Mouse (Mus musculus): ENCODE results near the gene Exoc8.
A peak's percentile ranks its signal among the peaks of the same experiment; 100 is the strongest.

Exoc8 gene

DNA sequence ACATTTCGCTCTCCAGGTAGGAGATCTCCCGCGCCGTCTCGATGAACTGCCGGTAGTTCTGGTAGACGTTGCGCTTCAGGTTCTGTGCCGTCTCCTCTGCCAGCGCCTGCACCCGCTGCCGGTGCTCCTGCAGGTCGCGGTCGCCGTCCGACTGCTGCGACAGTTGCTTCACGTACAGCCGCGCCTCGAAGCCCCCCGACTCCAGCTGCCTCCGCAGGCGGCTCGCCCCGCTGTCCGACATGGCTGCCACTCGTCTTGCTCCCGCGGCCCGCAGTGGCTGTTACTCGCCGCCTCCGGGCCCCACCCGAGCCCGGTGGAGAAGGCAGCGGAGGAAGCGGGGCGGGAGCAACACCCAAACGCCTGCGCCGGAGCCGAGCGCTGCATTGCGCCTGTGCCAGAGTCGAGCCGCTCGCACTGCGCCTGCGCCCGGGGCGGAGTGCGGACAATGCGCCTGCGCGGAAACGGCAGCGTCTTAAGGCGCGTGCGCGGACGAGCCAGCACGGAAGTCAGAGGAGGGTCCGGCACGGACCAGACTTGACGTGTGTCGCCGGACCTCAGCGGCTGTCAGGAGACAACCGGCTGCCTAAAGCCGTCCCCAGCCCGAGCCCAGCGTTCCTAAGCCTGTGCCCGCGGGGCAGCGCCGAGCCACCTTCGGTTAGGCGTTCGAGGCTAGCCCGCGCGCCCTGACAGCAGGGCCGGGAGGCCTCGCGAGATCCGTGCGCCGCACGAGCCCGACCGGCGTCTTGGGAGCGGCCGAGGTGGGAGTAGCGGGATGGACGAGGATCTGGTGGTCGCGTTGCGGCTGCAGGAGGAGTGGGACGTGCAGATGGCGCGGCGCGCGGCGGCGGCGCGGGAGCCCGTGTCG, at the start of gene Exoc8, which contains the start of gene Sprtn:
TSS of gene Exoc8 (minus strand) at position 320 of the 865 bp plus-strand sequence.
TSS of gene Sprtn (plus strand) at position 501 of the 865 bp plus-strand sequence.
- H3K4me1 ChIP-seq (replicated peaks; ENCODE audit: low read depth, low read length): peaks cover 43% of the 10 kb centered on the region
- H3K36me3 ChIP-seq (ENCODE audit: insufficient read depth, low read length): peaks cover 78% of the 10 kb centered on the region
- no peaks in the 10 kb centered on the region for H3K27me3 ChIP-seq (ENCODE audit: insufficient read depth, low read length)
- TF ChIP-seq NANOG (IDR thresholded peaks at IDR 0.05; ENCODE audit: borderline replicate concordance, low read length) (no peak), POU5F1 (IDR thresholded peaks at IDR 0.05; ENCODE audit: borderline replicate concordance, low read length) (no peak), CTCF (conservative IDR thresholded peaks at IDR 0.05; ENCODE audit: low read length) (no peak)
- peak within 1 kb of the TSS; percentile 94 for H3K4me3 ChIP-seq (replicated peaks; ENCODE audit: low read length)
- no peaks in the 10 kb centered on the region for H3K9me3 ChIP-seq (ENCODE audit: low read length)

DNA sequence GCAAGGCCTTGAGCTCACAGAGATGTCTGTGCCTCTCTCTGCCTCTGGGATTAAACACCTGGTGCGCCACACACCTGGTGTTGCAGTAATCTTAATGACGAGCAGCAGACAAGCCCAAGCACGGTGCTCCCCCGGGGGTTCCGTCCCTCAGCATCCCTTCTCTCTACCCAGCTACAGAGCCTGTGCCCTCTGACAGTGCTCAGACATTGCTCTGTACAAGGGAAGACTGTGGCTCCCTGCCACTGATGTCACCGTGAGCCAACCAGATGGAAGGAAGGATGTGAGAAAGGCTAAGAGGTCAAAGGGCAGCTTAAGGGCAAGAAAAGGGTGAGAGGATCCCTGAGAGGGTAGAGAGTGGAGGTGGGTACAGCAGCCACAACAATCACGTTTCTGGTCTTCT, 46.9 kb upstream of the Exoc8 start:
- Histone ChIP-seq H3K27me3 (ENCODE audit: insufficient read depth, low read length) (peaks cover 24% of the 10 kb centered on the region), H3K4me1 (replicated peaks; ENCODE audit: low read depth, low read length) (peaks cover 44% of the 10 kb centered on the region), H3K36me3 (ENCODE audit: insufficient read depth, low read length) (peaks cover 44% of the 10 kb centered on the region), H3K9me3 (ENCODE audit: low read length) (no peaks in the 10 kb centered on the region), H3K4me3 (replicated peaks; ENCODE audit: low read length) (no peak overlapping the region)
- TF ChIP-seq CTCF (conservative IDR thresholded peaks at IDR 0.05; ENCODE audit: low read length) (no peak), POU5F1 (IDR thresholded peaks at IDR 0.05; ENCODE audit: borderline replicate concordance, low read length) (no peak), NANOG (IDR thresholded peaks at IDR 0.05; ENCODE audit: borderline replicate concordance, low read length) (no peak)

DNA sequence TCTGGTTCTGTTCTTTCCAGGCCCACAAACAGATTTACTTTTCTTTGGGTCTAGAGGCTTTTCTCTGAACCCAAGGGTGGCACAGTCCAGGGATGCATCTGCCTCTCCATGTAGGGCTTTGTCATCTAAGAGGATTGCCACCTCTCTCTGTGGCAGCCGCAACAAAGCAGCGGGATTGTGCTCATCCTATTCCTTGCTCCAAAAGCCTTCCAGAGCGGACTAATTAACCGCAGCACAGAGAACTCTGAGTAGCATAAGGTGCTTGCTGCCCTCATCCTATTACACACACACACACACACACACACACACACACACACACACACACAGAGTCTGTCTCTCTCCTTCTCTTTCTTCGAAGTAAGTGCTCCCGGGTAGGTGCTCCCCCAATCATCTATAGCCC, 46.3 kb upstream of the Exoc8 start:
- Histone ChIP-seq H3K4me1 (replicated peaks; ENCODE audit: low read depth, low read length) (peaks cover 45% of the 10 kb centered on the region), H3K4me3 (replicated peaks; ENCODE audit: low read length) (no peak overlapping the region), H3K36me3 (ENCODE audit: insufficient read depth, low read length) (peaks cover 50% of the 10 kb centered on the region), H3K9me3 (ENCODE audit: low read length) (no peaks in the 10 kb centered on the region), H3K27me3 (ENCODE audit: insufficient read depth, low read length) (peaks cover 24% of the 10 kb centered on the region)
- TF ChIP-seq CTCF (conservative IDR thresholded peaks at IDR 0.05; ENCODE audit: low read length) (no peak), POU5F1 (IDR thresholded peaks at IDR 0.05; ENCODE audit: borderline replicate concordance, low read length) (no peak), NANOG (IDR thresholded peaks at IDR 0.05; ENCODE audit: borderline replicate concordance, low read length) (no peak)

DNA sequence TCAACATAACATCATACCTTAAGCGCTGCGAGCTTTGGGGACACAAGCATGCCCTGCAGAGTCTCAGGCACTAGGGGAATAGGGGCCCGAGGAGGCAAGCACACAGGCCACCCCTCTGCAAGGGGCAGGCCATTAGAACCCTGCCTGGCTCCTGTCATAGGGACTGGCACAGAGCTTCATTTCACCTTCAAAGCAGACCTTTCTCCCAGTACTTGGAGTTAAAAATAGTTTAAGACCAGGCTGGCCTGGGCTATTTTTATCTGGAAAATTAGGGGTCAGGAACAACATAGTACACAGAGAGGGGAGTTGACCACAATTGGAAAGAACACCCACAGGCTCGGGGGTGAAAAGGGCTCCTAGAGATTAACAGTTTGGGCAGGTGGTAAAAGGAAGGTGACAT, 39.8 kb upstream of the Exoc8 start:
- TF ChIP-seq NANOG (IDR thresholded peaks at IDR 0.05; ENCODE audit: borderline replicate concordance, low read length): no peak
- TF ChIP-seq POU5F1 (IDR thresholded peaks at IDR 0.05; ENCODE audit: borderline replicate concordance, low read length): no peak
- H3K36me3 ChIP-seq (ENCODE audit: insufficient read depth, low read length): peaks cover 33% of the 10 kb centered on the region
- peaks cover 14% of the 10 kb centered on the region for H3K4me1 ChIP-seq (replicated peaks; ENCODE audit: low read depth, low read length)
- H3K9me3 ChIP-seq (ENCODE audit: low read length): peaks cover 11% of the 10 kb centered on the region
- H3K27me3 ChIP-seq (ENCODE audit: insufficient read depth, low read length): no peaks in the 10 kb centered on the region
- H3K4me3 ChIP-seq (replicated peaks; ENCODE audit: low read length): no peak overlapping the region

DNA sequence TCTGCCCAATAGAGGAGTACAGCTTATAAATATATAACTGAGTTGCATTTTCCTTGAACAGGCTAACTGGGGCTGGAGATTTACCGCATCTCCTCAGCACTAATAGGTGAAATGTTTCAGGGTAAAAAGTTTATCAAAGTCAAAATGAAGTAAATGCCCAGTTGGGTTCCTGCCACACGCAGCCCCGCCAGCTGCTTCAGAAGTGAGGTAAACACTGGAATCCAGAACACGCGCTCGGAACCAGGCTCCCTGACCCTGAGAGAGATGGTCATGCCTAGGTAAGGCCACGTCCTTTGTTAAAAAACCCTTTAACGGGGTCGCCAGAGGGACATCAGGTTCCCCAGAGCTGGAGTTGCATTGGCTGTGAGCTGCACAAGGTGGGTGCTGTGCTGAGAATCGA, 39.2 kb upstream of the Exoc8 start:
- no peaks in the 10 kb centered on the region for H3K27me3 ChIP-seq (ENCODE audit: insufficient read depth, low read length)
- peaks cover 31% of the 10 kb centered on the region for H3K36me3 ChIP-seq (ENCODE audit: insufficient read depth, low read length)
- no peak for TF ChIP-seq POU5F1 (IDR thresholded peaks at IDR 0.05; ENCODE audit: borderline replicate concordance, low read length)
- TF ChIP-seq NANOG (IDR thresholded peaks at IDR 0.05; ENCODE audit: borderline replicate concordance, low read length): no peak
- TF ChIP-seq CTCF (conservative IDR thresholded peaks at IDR 0.05; ENCODE audit: low read length): no peak
- H3K9me3 ChIP-seq (ENCODE audit: low read length): peaks cover 11% of the 10 kb centered on the region
- peaks cover 11% of the 10 kb centered on the region for H3K4me1 ChIP-seq (replicated peaks; ENCODE audit: low read depth, low read length)
- no peak overlapping the region for H3K4me3 ChIP-seq (replicated peaks; ENCODE audit: low read length)

DNA sequence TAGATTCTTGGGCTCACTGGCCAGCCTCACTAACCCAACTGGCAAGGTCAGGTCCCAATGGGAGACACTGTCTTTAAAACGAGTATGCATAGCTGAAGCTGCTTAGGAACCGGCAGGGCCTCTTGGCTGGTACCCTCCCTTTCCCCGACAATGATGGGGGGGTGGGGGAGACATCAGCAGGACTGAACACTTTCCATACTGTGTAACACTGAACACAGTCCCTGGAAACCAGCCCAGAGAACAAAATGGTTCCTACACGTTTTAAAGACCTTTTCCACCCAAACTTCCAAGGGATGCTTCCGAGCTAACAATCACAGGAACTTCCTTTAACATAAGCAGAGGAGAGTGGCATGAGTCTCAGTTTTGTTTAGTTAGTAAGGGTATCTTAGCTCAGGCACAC, 37.6 kb upstream of the Exoc8 start:
- Histone ChIP-seq H3K36me3 (ENCODE audit: insufficient read depth, low read length) (peaks cover 19% of the 10 kb centered on the region), H3K27me3 (ENCODE audit: insufficient read depth, low read length) (no peaks in the 10 kb centered on the region), H3K4me3 (replicated peaks; ENCODE audit: low read length) (no peak overlapping the region), H3K9me3 (ENCODE audit: low read length) (peaks cover 11% of the 10 kb centered on the region), H3K4me1 (replicated peaks; ENCODE audit: low read depth, low read length) (peaks cover 7% of the 10 kb centered on the region; the same call in 1 of the 2 replicates)
- TF ChIP-seq NANOG (IDR thresholded peaks at IDR 0.05; ENCODE audit: borderline replicate concordance, low read length) (no peak), POU5F1 (IDR thresholded peaks at IDR 0.05; ENCODE audit: borderline replicate concordance, low read length) (no peak), CTCF (conservative IDR thresholded peaks at IDR 0.05; ENCODE audit: low read length) (no peak)

DNA sequence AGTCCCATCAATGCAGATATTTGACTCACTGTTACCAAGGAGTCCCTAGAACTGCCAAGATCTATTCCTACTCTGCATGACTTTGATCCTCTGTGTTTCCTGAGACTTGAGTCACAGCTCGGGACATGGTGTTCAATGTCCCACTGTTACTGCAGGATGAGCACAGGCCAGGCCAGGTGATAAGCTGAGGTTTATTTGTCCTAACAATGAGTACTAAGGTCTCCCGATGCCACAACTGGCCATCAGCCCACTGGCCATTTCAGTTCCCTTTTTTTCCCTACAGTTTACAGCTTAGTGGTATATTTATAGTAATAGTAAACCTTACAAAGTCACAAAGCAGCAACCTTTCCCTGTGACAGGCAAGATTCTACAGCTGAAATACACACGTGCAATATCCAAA, 34.9 kb upstream of the Exoc8 start:
- TF ChIP-seq POU5F1 (IDR thresholded peaks at IDR 0.05; ENCODE audit: borderline replicate concordance, low read length) (no peak), NANOG (IDR thresholded peaks at IDR 0.05; ENCODE audit: borderline replicate concordance, low read length) (no peak), CTCF (conservative IDR thresholded peaks at IDR 0.05; ENCODE audit: low read length) (no peak)
- Histone ChIP-seq H3K27me3 (ENCODE audit: insufficient read depth, low read length) (no peaks in the 10 kb centered on the region), H3K36me3 (ENCODE audit: insufficient read depth, low read length) (peaks cover 10% of the 10 kb centered on the region; the same call in 1 of the 2 replicates), H3K4me1 (replicated peaks; ENCODE audit: low read depth, low read length) (no peaks in the 10 kb centered on the region; the same call in 1 of the 2 replicates), H3K9me3 (ENCODE audit: low read length) (peaks cover 11% of the 10 kb centered on the region), H3K4me3 (replicated peaks; ENCODE audit: low read length) (no peak overlapping the region)

DNA sequence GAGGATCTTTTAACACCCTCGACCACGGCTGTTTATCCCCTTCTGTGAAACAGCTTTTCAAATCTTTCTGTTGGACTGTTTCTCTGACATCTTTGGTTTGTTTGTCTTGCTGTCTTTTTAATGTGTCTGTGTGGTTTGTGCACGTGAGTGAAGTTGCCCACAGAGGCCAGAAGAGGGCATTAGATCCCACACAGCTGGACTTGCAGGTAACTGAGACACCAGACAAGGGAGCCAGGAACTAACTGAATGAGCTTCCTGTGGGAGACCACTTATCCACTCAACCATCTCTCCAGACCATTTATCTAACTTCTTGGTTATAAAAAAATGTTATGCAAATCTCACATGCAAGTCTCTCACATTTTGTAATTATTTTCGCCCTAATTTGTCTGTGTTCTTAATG, 33.1 kb upstream of the Exoc8 start:
- no peak overlapping the region for H3K4me3 ChIP-seq (replicated peaks; ENCODE audit: low read length)

More for the DNA sequence above, 33.1 kb upstream of the Exoc8 start:
- TF ChIP-seq POU5F1 (IDR thresholded peaks at IDR 0.05; ENCODE audit: borderline replicate concordance, low read length) (no peak), NANOG (IDR thresholded peaks at IDR 0.05; ENCODE audit: borderline replicate concordance, low read length) (no peak), CTCF (conservative IDR thresholded peaks at IDR 0.05; ENCODE audit: low read length) (peak; percentile 36)
- peaks cover 4% of the 10 kb centered on the region for H3K4me1 ChIP-seq (replicated peaks; ENCODE audit: low read depth, low read length)
- peaks cover 11% of the 10 kb centered on the region for H3K9me3 ChIP-seq (ENCODE audit: low read length)
- H3K27me3 ChIP-seq (ENCODE audit: insufficient read depth, low read length): no peaks in the 10 kb centered on the region
- peaks cover 24% of the 10 kb centered on the region for H3K36me3 ChIP-seq (ENCODE audit: insufficient read depth, low read length)

Measured in E14TG2a.4 (cell line).